Mouse (Mus musculus) liver (tissue): ENCODE data around the gene Prpf40a.
A peak's percentile ranks its signal among the peaks of the same experiment; 100 is the strongest.

Experiments used
- DNase-seq: peaks from one replicate; pipeline ENCODE4 v3.0.0-alpha.2; 2020; ENCODE audit warnings: mixed read lengths

Prpf40a gene

DNA sequence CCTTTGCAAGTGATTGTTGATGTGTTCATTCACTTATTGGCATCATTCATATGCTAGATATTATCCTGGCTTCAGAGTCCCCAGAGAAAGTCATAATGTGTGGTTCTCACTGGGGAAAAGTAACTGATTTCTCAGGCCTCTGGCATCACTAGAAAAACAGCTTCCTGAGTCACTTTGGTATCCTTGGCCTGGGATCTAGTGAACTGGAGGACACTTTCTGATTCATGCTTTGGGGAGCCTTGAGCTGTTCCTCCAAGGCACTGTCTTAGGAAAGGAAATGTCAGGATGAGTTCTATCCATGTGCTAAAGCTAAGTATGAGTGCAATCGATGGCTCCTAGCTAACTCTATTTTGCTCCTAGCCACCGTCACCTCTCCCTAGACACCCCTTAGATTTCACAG lies 88.2 kb downstream of the Prpf40a start:
- no peak for DNase-seq

DNA sequence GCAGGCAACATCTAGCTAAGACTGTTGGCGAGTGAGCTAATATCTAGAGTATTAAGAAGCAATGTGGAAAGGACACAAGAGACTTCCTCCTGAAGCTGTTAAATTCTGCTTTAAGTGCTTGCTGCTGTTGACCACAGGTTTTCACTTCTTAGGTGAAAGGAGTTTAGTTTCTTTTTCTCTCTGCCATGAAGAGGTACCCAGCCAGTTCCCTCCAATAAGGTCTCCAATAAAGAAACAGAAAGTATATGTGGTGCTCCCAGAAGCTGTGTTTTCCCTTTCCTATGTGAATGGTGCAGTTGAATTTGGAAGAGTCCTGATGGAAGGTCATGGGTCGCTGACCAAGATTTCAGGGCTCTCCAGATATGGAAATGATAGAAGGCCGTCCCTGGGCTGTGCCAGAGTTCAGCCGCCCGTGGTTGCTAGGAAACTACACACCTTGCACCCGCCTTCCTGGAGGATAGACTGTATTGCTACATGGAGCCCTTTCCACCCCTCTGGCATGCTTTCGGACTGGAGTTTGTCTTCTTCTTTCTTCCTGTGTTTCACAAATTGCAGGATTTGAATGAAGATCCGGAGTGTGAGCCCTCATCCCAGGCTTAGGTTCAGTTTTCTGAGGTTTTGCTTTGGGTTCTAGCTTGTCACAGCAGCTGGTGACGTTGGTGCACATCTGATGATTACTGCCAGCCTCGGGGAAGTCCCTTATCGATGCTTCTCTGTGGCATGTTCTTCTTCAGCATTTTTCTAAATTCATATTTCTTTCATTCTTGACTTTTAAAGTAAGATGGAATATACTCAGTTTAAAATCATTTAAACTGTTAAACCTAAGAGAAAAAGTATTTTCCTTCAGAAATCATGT lies 89.0 kb downstream of the Prpf40a start:
- DNase-seq, result no peak

DNA sequence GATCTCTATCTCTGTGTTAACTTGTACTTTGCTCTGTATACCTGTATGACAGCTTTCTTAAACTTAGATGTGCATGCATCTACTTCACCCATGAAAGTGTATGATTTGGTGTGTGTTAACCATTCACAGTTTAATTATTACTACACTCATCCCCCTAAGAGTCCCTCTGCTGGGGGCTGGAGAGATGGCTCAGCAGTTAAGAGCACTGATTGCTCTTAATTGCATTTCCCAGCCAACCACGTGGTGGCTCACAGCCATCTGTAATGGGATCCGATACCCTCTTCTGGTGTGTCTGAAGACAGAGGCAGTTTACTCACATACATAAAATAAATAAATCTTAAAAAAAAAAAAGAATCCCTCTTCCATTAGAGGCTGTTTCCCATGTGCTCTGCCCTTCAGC lies 91.0 kb downstream of the Prpf40a start:
- no peak for DNase-seq

DNA sequence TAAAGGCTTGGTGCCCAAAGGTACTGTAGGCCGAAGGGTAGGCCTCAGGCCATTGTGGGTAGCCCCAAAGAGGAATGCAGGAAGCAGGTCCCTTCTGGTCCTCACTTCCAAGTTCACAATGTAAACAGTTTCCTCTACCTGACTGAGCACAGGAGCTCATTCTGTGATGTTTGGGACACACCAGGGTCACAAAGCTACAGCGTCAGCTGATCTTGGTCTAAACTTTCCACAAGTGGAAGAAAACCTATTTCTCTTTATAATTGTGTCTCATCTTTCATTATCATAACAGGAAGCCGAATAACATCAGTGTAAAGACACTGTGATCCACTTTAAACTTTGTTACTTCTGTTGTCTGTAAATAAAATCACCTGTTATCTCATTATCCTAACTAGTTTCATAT lies 95.6 kb downstream of the Prpf40a start:
- no peak for DNase-seq

DNA sequence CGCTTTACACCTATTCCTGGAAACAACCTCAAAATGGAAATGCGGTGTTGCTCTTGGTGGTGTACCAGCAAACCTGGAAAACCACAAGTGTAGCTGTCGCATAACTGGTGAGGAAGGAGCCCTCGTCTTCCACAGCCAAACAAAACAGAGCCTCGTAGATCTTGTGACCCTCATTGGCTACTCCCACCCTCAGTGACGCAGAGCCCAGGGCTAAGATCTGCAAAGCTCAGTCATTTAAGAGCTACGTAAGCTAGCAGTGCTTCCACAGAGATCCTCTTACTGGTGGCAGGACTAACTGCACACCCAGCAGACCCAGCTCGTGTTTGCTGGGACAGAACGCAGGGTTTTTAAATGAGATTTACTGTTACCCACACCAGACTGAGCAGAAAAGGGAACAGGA lies 96.1 kb downstream of the Prpf40a start:
- DNase-seq, result no peak

DNA sequence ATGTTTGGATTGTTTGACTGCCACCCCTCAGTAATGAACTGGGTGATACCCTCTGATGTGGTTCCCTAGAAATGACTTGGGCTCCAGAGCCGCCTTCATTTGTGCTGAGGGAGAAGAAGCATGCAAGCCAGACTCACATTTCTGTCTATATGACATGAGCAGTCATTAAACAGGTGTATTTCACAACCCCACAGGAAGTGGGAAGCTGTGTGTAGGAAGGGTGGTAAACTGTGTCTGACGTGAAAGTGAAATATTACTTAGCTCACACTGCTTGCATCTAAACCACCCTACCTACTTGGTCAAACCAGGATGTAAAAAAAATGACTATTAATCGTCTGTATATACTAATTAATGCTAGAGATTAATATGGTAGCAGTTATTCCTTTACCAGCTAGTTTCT lies 102.3 kb downstream of the Prpf40a start:
- DNase-seq, result no peak

DNA sequence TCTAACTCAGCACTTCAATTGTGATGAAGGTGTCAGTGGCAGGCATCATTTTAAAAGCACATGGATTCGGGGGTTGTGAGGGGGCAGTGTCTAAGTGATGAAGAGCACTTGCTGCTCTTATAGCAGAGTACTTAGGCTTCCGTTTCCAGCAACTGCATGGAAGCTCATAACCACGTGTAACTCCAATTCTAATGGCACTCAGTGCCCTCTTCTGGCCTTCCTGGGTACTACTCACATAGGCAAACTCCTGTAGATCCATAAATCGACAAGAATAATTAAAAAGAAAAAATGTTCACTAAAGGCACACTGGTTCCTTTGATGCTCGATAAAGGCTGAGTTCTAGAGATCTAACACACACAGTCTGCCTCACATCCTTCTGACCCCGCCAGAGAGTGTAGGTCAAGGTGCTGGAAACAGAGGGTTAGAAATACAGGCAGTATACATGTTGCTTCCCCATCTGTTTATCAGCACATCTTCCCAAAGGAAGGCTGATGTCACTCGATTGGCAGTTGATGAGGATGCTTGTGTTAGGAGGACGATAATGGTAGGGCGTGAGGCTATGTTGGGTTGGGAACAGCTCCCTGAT lies 105.4 kb downstream of the Prpf40a start:
- DNase-seq, result peak; percentile 23
